Mouse (Mus musculus): ENCODE measurements around the gene Arhgef2.

The Arhgef2 gene

DNA sequence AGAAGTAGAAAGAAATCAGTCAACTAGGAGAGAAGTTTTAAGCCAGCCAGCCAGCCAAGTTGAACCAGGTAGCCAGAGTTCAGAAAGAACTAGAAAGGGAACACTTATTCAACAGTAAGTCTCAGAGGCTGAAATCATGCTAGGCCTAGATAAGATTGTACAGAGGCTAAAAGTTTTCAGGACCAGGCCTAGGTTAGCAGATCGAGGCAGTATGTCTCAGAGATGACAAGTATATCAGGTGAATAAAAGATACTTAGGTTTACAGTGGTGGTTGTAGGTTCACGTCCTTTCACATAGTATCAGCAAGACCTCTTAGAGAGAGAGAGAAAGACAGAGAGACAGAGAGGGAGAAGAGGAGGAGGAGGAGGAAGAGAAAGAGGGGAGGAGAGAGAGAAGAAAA, 78.0 kb downstream of the Arhgef2 start:
- no peak for DNase-seq (ENCODE audit: low read depth, low spot score)

DNA sequence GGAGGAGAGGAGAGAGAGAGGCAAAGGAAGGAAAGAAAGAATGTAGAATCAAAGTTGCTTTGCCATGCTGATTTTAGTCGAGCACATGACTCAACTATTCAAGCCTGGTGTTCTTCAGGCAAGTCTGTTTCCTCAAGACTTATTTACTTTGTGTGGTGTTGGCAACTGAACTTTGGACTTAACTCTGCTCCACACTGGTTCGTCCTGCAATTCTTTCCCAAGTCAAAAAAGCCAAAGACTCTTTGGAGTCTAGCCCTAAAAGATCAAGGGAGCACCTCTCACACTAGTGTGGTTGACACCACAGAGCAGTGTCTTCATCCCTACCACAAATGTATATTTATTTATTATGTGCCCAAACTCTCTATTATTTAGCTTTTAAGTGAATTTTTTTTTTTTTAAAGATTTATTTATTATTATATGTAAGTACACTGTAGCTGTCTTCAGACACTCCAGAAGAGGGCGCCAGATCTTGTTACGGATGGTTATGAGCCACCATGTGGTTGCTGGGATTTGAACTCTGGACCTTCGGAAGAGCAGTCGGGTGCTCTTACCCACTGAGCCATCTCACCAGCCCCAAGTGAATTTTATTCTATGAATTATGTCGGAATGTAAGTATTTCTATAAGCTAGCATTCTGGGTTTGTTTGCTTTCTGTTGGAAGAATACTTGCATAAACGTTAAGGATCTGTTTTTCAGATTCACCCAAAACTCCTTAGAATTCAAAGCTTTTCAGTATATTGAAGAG, 78.6 kb downstream of the Arhgef2 start:
- DNase-seq (ENCODE audit: low read depth, low spot score): no peak

DNA sequence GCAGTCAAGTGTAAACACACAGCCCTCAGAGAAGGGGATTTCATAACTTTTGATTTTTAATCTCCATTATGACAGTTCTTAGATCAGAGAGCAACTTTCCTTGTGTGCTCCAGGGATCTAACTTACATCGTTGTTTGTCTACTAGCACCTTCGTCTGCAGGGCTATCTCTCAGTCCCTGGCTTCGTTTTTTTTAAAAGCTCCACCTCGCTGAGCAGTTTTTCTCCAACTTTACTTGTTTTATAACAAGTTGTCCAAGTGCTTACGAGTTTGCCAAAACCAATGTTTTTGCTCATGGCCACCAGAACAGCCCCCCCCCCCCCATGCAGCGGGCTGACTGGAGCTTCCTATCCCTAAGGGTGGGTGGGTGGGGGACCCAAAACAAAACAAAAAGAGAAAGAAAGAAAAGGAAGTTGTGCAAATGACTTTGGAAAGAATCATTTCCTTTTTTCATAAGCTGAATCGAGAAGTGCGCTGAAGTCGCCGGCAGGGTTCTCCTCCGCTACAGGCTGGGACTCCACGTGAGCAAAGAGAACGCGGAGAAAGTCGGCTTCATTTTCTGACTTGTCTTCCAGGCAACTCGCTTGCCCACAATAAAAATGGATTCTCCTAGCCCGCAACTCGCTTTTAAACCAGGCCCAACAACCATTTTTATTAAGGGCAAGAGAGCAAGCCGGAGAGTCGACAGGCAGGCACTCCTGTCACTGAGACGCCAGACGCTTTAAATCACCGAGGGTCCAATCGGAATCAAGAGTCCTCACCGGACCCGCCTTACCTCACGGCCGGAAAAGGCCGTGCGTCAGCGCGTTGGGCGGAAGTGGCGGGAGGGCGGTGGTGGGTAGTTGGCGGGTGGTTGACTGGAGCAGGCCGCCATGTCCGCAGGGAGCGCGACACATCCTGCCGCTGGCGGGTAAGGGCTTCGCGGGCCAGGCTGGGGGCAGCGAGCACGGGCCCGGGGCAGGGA, 79.5 kb downstream of the Arhgef2 start, which contains the start of gene Khdc4:
TSS of gene Khdc4 (plus strand) at position 824 of the 962 bp plus-strand sequence.
- peak; percentile 100 for DNase-seq (ENCODE audit: low read depth, low spot score)

DNA sequence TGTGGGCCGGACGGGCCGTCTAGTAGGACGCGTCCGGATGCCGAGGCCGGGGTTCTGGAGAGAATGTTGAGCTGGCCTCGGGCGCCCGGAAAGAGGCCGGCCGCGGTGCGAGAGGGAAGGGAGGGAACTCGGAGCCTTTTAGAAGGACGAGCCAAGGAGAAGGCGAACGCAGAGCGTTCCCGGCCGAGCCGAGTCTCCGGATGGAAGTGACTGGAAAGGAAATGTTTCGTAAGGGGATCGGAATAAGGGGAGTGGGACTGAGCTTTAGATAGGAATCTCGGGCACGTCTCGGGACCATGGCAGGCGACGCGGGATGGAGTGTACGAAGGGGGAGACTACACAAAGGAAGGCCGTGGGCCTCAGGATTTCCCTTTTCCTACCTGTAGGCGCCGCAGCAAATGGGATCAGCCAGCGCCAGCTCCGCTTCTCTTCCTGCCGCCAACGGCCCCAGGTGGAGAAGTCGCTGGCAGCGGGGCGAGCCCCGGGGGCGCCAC, 80.2 kb downstream of the Arhgef2 start:
- peak; percentile 89 for DNase-seq (ENCODE audit: low read depth, low spot score)

DNA sequence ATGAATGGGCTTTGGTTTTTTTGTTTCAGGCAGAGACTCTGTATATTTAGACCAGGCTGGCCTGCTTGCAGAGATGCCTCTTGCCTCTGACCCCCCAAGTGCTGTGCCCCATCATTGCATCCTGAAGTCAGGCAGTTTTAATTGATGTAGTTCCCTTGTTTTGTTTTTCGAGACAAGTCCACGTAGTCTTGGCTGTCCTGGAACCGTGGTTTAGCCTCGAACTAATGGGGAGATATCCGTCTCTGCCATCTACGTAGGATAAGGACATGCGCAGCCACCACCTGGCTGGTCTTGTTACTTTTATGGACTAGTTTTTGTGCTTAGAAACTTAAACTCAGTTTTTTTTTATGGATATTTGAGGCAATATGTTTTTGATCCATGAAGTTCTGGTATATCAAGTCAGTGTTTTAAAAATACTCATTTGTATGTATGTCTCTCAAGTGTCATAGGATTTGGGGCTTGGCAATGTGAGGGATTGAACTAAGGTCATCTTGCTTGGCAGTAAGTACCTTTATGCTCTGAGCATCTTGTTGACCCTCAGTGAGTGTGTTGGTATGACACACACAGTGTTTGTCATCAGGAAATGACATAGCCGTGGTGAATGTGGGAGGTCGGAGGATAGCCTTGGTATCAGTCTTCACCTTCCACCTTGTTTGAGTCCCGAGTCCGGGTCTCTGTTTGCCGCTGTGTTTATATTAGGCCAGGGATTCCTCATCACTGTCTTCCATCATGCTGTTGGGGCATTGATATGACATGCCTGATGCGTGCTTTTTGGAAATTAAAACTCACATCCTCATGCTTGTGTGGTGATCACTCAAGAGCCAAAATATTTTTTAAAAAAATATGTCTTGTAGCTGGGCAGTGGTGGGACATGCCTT, 81.2 kb downstream of the Arhgef2 start:
- DNase-seq (ENCODE audit: low read depth, low spot score): no peak

DNA sequence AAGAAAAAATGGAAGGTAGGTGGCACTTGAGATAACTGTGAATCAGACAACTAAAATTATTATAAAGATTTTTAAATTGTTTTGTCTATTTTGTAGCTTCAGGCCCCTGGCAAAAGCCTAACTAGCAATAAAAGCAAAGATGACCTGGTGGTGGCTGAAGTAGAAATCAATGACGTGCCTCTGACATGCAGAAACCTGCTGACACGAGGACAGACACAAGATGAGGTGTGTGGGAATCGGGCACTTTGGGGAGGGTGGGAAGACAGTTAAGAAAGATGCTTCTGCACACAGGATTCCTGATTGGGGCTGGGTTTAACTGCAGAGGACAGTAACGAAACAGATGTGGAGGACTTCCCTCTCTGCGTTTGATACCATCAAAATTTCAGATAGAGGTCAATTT, 83.3 kb downstream of the Arhgef2 start:
- no peak for DNase-seq (ENCODE audit: low read depth, low spot score)

DNA sequence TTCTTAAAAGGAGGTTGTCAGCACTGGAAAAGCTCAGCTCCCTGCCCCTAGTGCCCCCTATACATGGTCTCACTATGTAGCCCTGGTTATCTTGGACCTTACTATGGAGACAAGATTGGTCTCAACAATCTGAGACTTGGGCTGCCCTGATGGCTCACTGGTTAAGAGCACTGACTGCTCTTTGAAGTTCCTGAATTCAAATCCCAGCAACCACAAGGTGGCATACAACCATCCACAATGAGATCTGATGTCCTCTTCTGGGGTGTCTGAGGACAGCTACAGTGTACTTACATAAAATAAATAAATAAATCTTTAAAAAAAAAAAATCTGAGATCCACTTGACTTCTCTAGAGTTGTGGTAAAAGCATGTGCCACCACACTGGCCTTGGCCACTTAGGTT, 89.8 kb downstream of the Arhgef2 start:
- DNase-seq (ENCODE audit: low read depth, low spot score): no peak
